Mouse (Mus musculus): ENCODE data around the gene Opcml.

- no peak for TF ChIP-seq CTCF (IDR thresholded peaks at IDR 0.05; ENCODE audit: low read depth, low read length)
- no peak for TF ChIP-seq POLR2A (IDR thresholded peaks at IDR 0.05; ENCODE audit: insufficient read depth, low read length)
These were observed 962.3 kb downstream of the Opcml start for GRCm38 (mm10) chr9:28752908-28753307.

Measured in ES-Bruce4 (cell line).